Mouse (Mus musculus): ENCODE results near the gene Pou2f2.
"Not testable (repeated sequence)": the region's sequence is repeated elsewhere in the genome, so short reads cannot be mapped to it uniquely, and the experiment has no call there.

Gene Pou2f2

DNA sequence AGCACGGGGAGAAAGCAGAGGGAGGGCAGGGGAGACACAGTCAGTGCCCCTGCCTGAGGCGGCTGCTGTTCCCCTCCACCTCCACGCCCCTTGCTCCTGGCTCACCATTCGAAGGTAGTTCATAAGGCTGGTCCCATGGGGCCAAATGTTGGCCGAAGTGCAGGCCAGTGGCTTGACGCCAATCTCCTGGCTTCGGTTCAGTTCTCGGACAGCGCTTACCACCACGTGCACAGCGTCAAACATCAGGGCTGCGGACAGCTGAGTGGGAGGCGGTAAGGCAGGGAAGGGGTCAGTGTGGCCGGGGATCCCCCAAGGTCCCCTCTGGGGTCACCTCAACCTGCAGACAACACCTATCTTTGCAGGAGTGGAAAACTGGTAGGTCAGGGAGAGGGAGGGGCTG is 120.7 kb downstream of the Pou2f2 start:
- no peak for DNase-seq (ENCODE audit: low spot score)

DNA sequence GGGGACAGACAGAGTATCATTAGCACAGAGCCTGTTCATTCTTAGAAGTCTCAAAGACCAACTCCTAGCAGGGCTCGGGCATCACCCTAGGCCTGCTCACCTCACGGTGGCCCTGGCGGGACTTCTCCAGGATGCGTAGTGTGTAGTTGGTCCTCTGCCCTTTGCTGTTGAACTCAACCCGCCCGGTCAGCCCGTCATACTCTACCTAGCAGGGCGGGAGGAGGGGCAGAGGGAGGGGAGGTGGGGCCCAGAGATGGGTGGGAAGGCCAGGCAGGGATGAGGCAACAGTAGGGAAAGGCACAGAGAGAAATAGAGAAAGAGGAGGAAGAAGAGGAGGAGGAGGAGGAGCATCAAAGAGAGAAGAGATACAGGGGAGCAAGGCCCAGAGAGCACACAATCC is 121.1 kb downstream of the Pou2f2 start:
- DNase-seq (ENCODE audit: low spot score), result no peak

DNA sequence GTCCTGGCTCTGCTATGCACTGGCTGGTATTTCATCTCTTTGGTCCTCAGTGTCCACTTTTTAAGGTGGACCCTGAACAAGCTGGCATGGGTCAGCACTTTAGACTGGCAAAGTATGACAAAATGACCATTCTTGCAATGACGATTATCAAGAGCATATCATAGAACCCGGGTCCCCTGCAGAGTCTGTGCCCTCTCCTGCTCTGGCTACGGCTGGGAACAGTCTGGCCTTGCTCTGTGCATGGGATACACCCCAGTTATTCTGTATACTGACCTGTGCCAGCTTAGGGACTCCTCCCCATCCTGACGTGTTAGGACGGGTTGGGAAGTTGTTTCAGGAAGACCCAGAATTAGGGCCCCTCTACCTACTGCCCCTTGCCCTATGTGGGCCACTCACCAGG is 121.6 kb downstream of the Pou2f2 start:
- no peak for DNase-seq (ENCODE audit: low spot score)

DNA sequence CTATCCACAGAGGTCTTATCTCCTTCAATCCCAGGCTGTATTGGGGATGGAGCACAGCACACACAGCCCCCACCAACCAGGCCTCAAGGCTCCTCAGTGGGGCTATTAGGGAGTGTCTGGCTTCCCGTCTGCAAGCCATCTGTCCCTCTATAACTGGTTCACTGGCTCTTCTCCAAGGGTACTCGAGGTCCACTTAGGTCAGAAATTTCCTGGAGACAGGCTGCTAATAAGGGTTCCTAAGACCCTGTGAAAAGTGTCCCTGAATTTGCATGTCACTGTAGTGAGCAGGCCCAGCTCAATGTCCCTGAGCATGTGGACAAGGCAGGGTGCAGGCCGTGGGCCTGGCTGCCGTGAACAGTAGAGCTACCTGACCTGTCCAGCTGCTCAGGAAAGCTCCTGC is 122.6 kb downstream of the Pou2f2 start:
- no peak for DNase-seq (ENCODE audit: low spot score)

DNA sequence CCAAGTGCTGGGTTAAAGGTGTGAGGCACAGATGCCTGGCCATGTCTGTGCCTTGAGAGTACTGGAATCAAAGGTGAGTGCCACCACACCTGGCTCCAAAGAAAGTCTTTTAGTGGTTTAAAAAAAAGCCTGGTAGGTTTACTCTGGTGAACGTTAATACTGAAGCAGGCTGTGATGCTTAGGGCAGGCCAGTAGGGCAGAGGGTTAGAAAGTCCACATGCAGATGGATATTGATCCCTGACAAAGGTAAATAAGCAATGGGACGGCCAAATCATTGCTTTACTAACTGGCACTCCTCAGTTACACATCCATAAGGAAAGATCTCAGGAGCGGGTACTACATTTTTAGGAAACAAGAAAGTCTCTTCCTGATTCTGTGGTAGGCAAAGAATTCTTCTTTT is 126.9 kb downstream of the Pou2f2 start:
- DNase-seq (ENCODE audit: low spot score), result no peak

DNA sequence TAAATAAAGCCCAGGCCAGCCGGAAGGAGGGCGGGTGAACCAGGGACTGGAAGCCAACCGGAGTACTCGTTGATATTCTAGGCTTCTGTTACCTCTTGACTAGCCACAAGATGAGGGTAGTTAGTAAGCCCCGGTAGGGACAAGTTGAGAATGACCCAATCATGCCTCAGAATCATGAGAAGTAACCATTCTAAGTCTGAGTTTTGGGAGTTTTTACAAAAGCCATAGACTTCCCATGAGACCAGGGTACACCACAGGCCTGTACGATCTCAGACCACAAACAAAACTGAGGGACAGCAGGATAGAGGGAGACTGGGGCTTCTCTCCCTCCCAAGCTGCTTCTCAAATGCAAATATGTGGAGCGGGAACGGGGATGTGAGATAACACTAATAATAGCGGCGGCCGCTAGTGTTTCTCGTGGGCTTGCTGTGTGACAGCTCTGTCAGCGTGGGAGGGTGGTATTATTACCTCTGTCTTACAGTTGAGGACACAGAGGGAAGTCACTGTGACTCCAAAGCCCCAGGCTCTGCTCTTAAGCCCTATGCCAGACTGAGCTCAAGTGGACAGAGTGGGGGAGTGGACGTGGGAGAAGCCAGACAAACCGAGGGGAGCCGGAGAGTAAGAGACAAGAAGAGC is 130.1 kb downstream of the Pou2f2 start:
- no peak for DNase-seq (ENCODE audit: low spot score)

DNA sequence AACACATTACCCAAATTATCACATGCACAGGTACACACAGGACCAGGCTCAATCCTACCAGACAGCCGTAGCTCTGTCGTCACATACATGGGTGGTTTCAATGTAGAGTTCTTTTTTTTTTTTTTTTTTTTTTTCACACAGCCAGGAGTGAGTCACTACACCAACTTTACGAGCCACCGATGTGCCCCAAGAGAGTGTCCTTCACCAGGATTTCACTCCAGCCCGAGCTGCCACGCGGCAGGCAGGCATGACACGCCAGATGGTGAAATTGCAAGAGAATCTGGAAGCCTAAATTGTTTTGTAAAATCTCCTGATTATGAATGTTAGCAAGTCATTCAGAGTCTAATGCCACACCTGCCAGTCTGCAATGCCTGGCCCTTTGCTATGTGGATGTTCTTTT is 132.2 kb downstream of the Pou2f2 start:
- DNase-seq (ENCODE audit: low spot score), result no peak

DNA sequence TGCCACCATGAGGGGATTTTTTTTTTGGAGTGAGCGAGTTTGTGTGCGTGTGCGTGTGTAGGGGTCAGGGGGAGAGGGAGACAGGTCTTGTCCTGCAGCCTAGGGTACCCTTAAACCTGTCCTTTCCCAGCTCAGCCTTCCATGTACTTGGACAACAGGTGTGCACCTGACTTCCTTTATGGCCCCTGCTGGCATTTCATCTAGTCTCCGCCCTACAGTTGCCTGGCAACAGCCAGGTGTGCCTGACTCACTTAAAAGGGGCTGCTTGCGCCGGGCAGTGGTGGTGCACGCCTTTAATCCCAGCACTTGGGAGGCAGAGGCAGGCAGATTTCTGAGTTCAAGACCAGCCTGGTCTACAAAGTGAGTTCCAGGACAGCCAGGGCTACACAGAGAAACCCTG is 134.9 kb downstream of the Pou2f2 start:
- DNase-seq (ENCODE audit: low spot score), result not testable (repeated sequence)

DNA sequence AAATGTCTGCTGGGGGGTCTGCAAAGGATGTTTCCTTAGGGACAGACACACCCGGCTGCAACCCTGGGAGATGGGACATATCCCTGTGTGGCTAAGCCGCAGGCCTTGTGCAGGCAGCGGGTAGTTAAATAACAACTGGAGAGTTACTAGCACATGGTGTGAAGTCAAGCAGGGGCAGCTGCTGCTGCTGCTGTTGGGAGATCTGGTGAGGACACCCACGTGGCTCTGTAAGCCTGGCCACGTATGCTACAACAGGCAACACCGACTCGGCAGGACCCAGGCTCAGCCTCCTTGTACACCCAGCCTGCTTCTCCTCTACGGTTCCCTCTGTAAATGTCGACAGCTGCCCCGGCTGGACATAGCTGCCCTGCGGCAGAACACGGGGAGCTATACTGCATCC is 137.6 kb downstream of the Pou2f2 start:
- DNase-seq (ENCODE audit: low spot score), result no peak

Data from embryo, embryonic 10.5 days (tissue).